Mouse (Mus musculus) testis, adult 2 months (tissue): Measurements from ENCODE around the gene Ap1m1. TPM values are rescaled to one million over a fixed set of nuclear protein-coding genes. Genes with fewer than 3 reads are reported as not detected.

Experiments
- H3K27ac ChIP-seq: fragments of 200-500 bp; 2 replicates; pipeline ENCODE4 v1.5.1; 2012; ENCODE audit warnings: low read depth, low read length; ENCODE audit not compliant: control insufficient read depth, insufficient read depth
- H3K27me3 ChIP-seq: fragments of 200-500 bp; 2 replicates; pipeline ENCODE4 v1.6.1; 2012; ENCODE audit warnings: mild to moderate bottlenecking, low read length, moderate library complexity; ENCODE audit not compliant: control insufficient read depth, insufficient read depth
- H3K36me3 ChIP-seq: fragments of 200-500 bp; 2 replicates; pipeline ENCODE4 v1.6.1; 2012; ENCODE audit warnings: mild to moderate bottlenecking, low read length; ENCODE audit not compliant: control insufficient read depth, insufficient read depth
- H3K4me1 ChIP-seq: fragments of 200-500 bp; 2 replicates; pipeline ENCODE4 v1.6.1; 2012; ENCODE audit warnings: low read length; ENCODE audit not compliant: control insufficient read depth, insufficient read depth
- H3K4me3 ChIP-seq: fragments of 200-500 bp; 2 replicates; pipeline ENCODE4 v1.5.1; 2012; ENCODE audit warnings: low read depth, mild to moderate bottlenecking, low read length, moderate library complexity, mixed read lengths; ENCODE audit not compliant: control insufficient read depth
- CTCF ChIP-seq: fragments of 200-500 bp; IDR thresholded peaks from 2 replicates; pipeline ENCODE4 v1.5.1; 2012; ENCODE audit warnings: low read depth, mild to moderate bottlenecking, inconsistent platforms, low read length, moderate library complexity; ENCODE audit not compliant: control insufficient read depth, insufficient read depth, insufficient replicate concordance
- POLR2A ChIP-seq: fragments of 200-500 bp; IDR thresholded peaks from 2 replicates; pipeline ENCODE4 v1.6.1; 2012; ENCODE audit warnings: low read depth, mild to moderate bottlenecking, inconsistent platforms, low read length, moderate library complexity; ENCODE audit not compliant: control insufficient read depth
- polyA plus RNA-seq: library from polyadenylated mRNA; depleted of rRNA; stranded (reverse); fragments of >200 nt; gene quantifications from 2 replicates; pipeline ENCODE4 v1.2.3, GENCODE M21; 2012; rRNA removed

Ap1m1 gene
- polyA plus RNA-seq, 1 experiment, result 405 TPM

- Histone ChIP-seq H3K36me3 (no peaks in the 10 kb centered on the region), H3K4me1 (no peaks in the 10 kb centered on the region), H3K4me3 (no peak within 1 kb of the TSS), H3K27me3 (no peaks in the 10 kb centered on the region), H3K27ac (no peak within 1 kb of the TSS)
- TF ChIP-seq CTCF (no peak), POLR2A (no peak)
These were observed 65.5 kb downstream of the Ap1m1 start, which contains the start of gene Gm10282 for GRCm38 (mm10) chr8:72305210-72305905. Gene Gm10282, minus strand, starts transcription at chr8:72305260.

GRCm38 (mm10) chr8:72306913-72307312 is 67.1 kb downstream of the Ap1m1 start:
- TF ChIP-seq POLR2A, result no peak
- TF ChIP-seq CTCF, result no peak
- H3K27me3 ChIP-seq, result no peaks in the 10 kb centered on the region
- no peaks in the 10 kb centered on the region for H3K4me1 ChIP-seq
- no peak overlapping the region for H3K4me3 ChIP-seq
- H3K27ac ChIP-seq, result no peak overlapping the region
- H3K36me3 ChIP-seq, result no peaks in the 10 kb centered on the region

Other genes starting within 250 kb of the Ap1m1 start
- gene Cyp4f18, start 230.4 kb upstream of the Ap1m1 start, polyA plus RNA-seq, result 0.09 and 0.24 TPM in 2 replicates
- not detected in 2 replicates for gene Olfr372, start 198.8 kb upstream of the Ap1m1 start, polyA plus RNA-seq
- gene Olfr373, start 156.8 kb upstream of the Ap1m1 start, polyA plus RNA-seq, result not detected in 2 replicates
- gene Olfr374, start 133.0 kb upstream of the Ap1m1 start, polyA plus RNA-seq, result not detected in 2 replicates
- gene Tpm4, start 105.0 kb upstream of the Ap1m1 start, polyA plus RNA-seq, result 4.6 and 5.5 TPM in 2 replicates
- gene Rab8a, start 78.8 kb upstream of the Ap1m1 start, polyA plus RNA-seq, result 33.7 and 44.0 TPM in 2 replicates
- 0.31 and 0.65 TPM in 2 replicates for gene Hsh2d, start 50.4 kb upstream of the Ap1m1 start, polyA plus RNA-seq
- 0.05 and 0.48 TPM in 2 replicates for gene Cib3, start 27.2 kb upstream of the Ap1m1 start, polyA plus RNA-seq
- not detected in 2 replicates for gene Gm11034, start 26.4 kb upstream of the Ap1m1 start, polyA plus RNA-seq
- 14.5 and 15.4 TPM in 2 replicates for gene Fam32a, start 20.3 kb upstream of the Ap1m1 start, polyA plus RNA-seq
- gene Gm10282, start 65.2 kb downstream of the Ap1m1 start, polyA plus RNA-seq, result 1.1 and 1.7 TPM in 2 replicates
- 10.6 and 13.5 TPM in 2 replicates for gene Klf2, start 79.0 kb downstream of the Ap1m1 start, polyA plus RNA-seq
- 11.9 and 12.0 TPM in 2 replicates for gene Eps15l1, start 181.4 kb downstream of the Ap1m1 start, polyA plus RNA-seq
- 41.8 and 53.8 TPM in 2 replicates for gene Calr3, start 203.9 kb downstream of the Ap1m1 start, polyA plus RNA-seq
- 44.3 and 46.6 TPM in 2 replicates for gene 1700030K09Rik, start 203.9 kb downstream of the Ap1m1 start, polyA plus RNA-seq
- gene Cherp, start 235.2 kb downstream of the Ap1m1 start, polyA plus RNA-seq, result 54.1 and 57.7 TPM in 2 replicates